Mouse (Mus musculus): ENCODE measurements around the gene Mypop. TPM values are rescaled to one million over a fixed set of nuclear protein-coding genes. Genes with fewer than 3 reads are reported as not detected.

Mypop gene
- polyA plus RNA-seq, 1 experiment from 2014 or later, result 0.15 TPM

GRCm38 (mm10) chr7:19046286-19047069, 55.4 kb downstream of the Mypop start:
- Histone ChIP-seq H3K9ac (no peak overlapping the region), H3K27ac (replicated peaks) (no peak overlapping the region), H3K36me3 (replicated peaks) (peaks cover 100% of the 10 kb centered on the region), H3K4me1 (replicated peaks) (no peaks in the 10 kb centered on the region), H3K4me3 (replicated peaks) (no peak overlapping the region), H3K4me2 (no peak overlapping the region), H3K27me3 (no peaks in the 10 kb centered on the region), H3K9me3 (replicated peaks) (no peaks in the 10 kb centered on the region)
- 81% methylated on average over 11 of the region's 11 CpGs for WGBS (ENCODE audit: insufficient replicate concordance)
- no peak for ATAC-seq (ENCODE audit: insufficient read depth)

GRCm38 (mm10) chr7:19048006-19048527, 57.0 kb downstream of the Mypop start:
- H3K9ac ChIP-seq, result no peak overlapping the region
- H3K36me3 ChIP-seq (replicated peaks), result peaks cover 95% of the 10 kb centered on the region
- H3K27ac ChIP-seq (replicated peaks), result no peak overlapping the region
- 74% methylated on average over 14 of the region's 14 CpGs for WGBS (ENCODE audit: insufficient replicate concordance)
- H3K4me1 ChIP-seq (replicated peaks), result no peaks in the 10 kb centered on the region
- H3K9me3 ChIP-seq (replicated peaks), result no peaks in the 10 kb centered on the region
- H3K4me3 ChIP-seq (replicated peaks), result no peak overlapping the region
- no peaks in the 10 kb centered on the region for H3K27me3 ChIP-seq
- H3K4me2 ChIP-seq, result no peak overlapping the region
- ATAC-seq (ENCODE audit: insufficient read depth), result no peak

GRCm38 (mm10) chr7:19049252-19049651, 58.2 kb downstream of the Mypop start:
- Histone ChIP-seq H3K9me3 (replicated peaks) (no peaks in the 10 kb centered on the region), H3K27me3 (no peaks in the 10 kb centered on the region), H3K9ac (no peak overlapping the region), H3K4me2 (no peak overlapping the region), H3K36me3 (replicated peaks) (peaks cover 83% of the 10 kb centered on the region), H3K4me3 (replicated peaks) (no peak overlapping the region), H3K27ac (replicated peaks) (no peak overlapping the region), H3K4me1 (replicated peaks) (no peaks in the 10 kb centered on the region)
- ATAC-seq (ENCODE audit: insufficient read depth), result no peak
- 75% methylated on average over 5 of the region's 5 CpGs for WGBS (ENCODE audit: insufficient replicate concordance)

GRCm38 (mm10) chr7:19050172-19050571, 59.1 kb downstream of the Mypop start:
- ATAC-seq (ENCODE audit: insufficient read depth), result no peak
- WGBS (ENCODE audit: insufficient replicate concordance), result 66% methylated on average over 8 of the region's 8 CpGs
- no peaks in the 10 kb centered on the region for H3K4me1 ChIP-seq (replicated peaks)
- H3K27me3 ChIP-seq, result no peaks in the 10 kb centered on the region
- peaks cover 74% of the 10 kb centered on the region for H3K36me3 ChIP-seq (replicated peaks)
- H3K9ac ChIP-seq, result no peak overlapping the region
- no peaks in the 10 kb centered on the region for H3K9me3 ChIP-seq (replicated peaks)
- no peak overlapping the region for H3K4me2 ChIP-seq
- H3K27ac ChIP-seq (replicated peaks), result no peak overlapping the region
- H3K4me3 ChIP-seq (replicated peaks), result no peak overlapping the region

- H3K9ac ChIP-seq, result no peak overlapping the region
- H3K36me3 ChIP-seq (replicated peaks), result peaks cover 64% of the 10 kb centered on the region
- H3K9me3 ChIP-seq (replicated peaks), result no peaks in the 10 kb centered on the region
- no peak for ATAC-seq (ENCODE audit: insufficient read depth)
- H3K4me3 ChIP-seq (replicated peaks), result no peak overlapping the region
- no peaks in the 10 kb centered on the region for H3K4me1 ChIP-seq (replicated peaks)
- H3K27ac ChIP-seq (replicated peaks), result no peak overlapping the region
- no peak overlapping the region for H3K4me2 ChIP-seq
- H3K27me3 ChIP-seq, result no peaks in the 10 kb centered on the region
- 59% methylated on average over 4 of the region's 4 CpGs for WGBS (ENCODE audit: insufficient replicate concordance)
Observed at GRCm38 (mm10) chr7:19051161-19051560, 60.1 kb downstream of the Mypop start.

Other genes starting within 250 kb of the Mypop start
- not detected in 2 replicates for gene Psg19, start 192.7 kb upstream of the Mypop start, polyA plus RNA-seq (2015; fragmentation: Nextera tagmentation; extraction: Ambion mirVana)
- gene Psg17, start 169.6 kb upstream of the Mypop start, polyA plus RNA-seq (2015; fragmentation: Nextera tagmentation; extraction: Ambion mirVana), result not detected in 2 replicates
- 0.15 and 0.18 TPM in 2 replicates for gene Mill2, start 151.3 kb upstream of the Mypop start, polyA plus RNA-seq (2015; fragmentation: Nextera tagmentation; extraction: Ambion mirVana)
- gene Pglyrp1, start 119.9 kb upstream of the Mypop start, polyA plus RNA-seq (2015; fragmentation: Nextera tagmentation; extraction: Ambion mirVana), result 69.3 and 73.4 TPM in 2 replicates
- gene Ccdc61, start 80.8 kb upstream of the Mypop start, polyA plus RNA-seq (2015; fragmentation: Nextera tagmentation; extraction: Ambion mirVana), result 8.4 and 11.1 TPM in 2 replicates
- gene Nova2, start 65.4 kb upstream of the Mypop start, polyA plus RNA-seq (2015; fragmentation: Nextera tagmentation; extraction: Ambion mirVana), result 0.06 TPM in 2 replicates
- gene Nanos2, start 3.8 kb upstream of the Mypop start, polyA plus RNA-seq (2015; fragmentation: Nextera tagmentation; extraction: Ambion mirVana), result not detected in 2 replicates
- gene Irf2bp1, start 12.8 kb downstream of the Mypop start, polyA plus RNA-seq (2015; fragmentation: Nextera tagmentation; extraction: Ambion mirVana), result 8.2 and 9.9 TPM in 2 replicates
- 45.8 and 52.1 TPM in 2 replicates for gene Foxa3, start 32.3 kb downstream of the Mypop start, polyA plus RNA-seq (2015; fragmentation: Nextera tagmentation; extraction: Ambion mirVana)
- 14.6 and 15.4 TPM in 2 replicates for gene Sympk, start 33.1 kb downstream of the Mypop start, polyA plus RNA-seq (2015; fragmentation: Nextera tagmentation; extraction: Ambion mirVana)
- not detected in 2 replicates for gene Rsph6a, start 63.4 kb downstream of the Mypop start, polyA plus RNA-seq (2015; fragmentation: Nextera tagmentation; extraction: Ambion mirVana)
- gene Dmwd, start 85.0 kb downstream of the Mypop start, polyA plus RNA-seq (2015; fragmentation: Nextera tagmentation; extraction: Ambion mirVana), result 3.6 and 5.4 TPM in 2 replicates
- 13.9 and 15.8 TPM in 2 replicates for gene Dmpk, start 92.6 kb downstream of the Mypop start, polyA plus RNA-seq (2015; fragmentation: Nextera tagmentation; extraction: Ambion mirVana)
- gene Six5, start 103.3 kb downstream of the Mypop start, polyA plus RNA-seq (2015; fragmentation: Nextera tagmentation; extraction: Ambion mirVana), result 0.90 and 1.2 TPM in 2 replicates
- 0.14 and 0.17 TPM in 2 replicates for gene Gm4969, start 127.1 kb downstream of the Mypop start, polyA plus RNA-seq (2015; fragmentation: Nextera tagmentation; extraction: Ambion mirVana)
- 5.1 TPM in 2 replicates for gene Fbxo46, start 128.6 kb downstream of the Mypop start, polyA plus RNA-seq (2015; fragmentation: Nextera tagmentation; extraction: Ambion mirVana)
- 4.1 and 4.6 TPM in 2 replicates for gene Qpctl, start 158.0 kb downstream of the Mypop start, polyA plus RNA-seq (2015; fragmentation: Nextera tagmentation; extraction: Ambion mirVana)
- gene Snrpd2, start 158.5 kb downstream of the Mypop start, polyA plus RNA-seq (2015; fragmentation: Nextera tagmentation; extraction: Ambion mirVana), result 52.8 and 55.6 TPM in 2 replicates
- gene Gipr, start 174.9 kb downstream of the Mypop start, polyA plus RNA-seq (2015; fragmentation: Nextera tagmentation; extraction: Ambion mirVana), result 0.36 and 1.0 TPM in 2 replicates
- gene Eml2, start 185.2 kb downstream of the Mypop start, polyA plus RNA-seq (2015; fragmentation: Nextera tagmentation; extraction: Ambion mirVana), result 3.9 and 4.2 TPM in 2 replicates
- gene Gpr4, start 221.3 kb downstream of the Mypop start, polyA plus RNA-seq (2015; fragmentation: Nextera tagmentation; extraction: Ambion mirVana), result 0.50 TPM in 2 replicates
- gene Opa3, start 237.1 kb downstream of the Mypop start, polyA plus RNA-seq (2015; fragmentation: Nextera tagmentation; extraction: Ambion mirVana), result 15.3 and 16.0 TPM in 2 replicates